Mouse (Mus musculus) MEL (cell line): ENCODE results near the gene Aes.

Experiments used
- BHLHE40 ChIP-seq: IDR thresholded peaks from 2 replicates; pipeline ENCODE4 v1.6.1; 2012; ENCODE audit warnings: low read depth, mild to moderate bottlenecking, inconsistent platforms, low read length, improper control_type of control experiment, borderline replicate concordance
- CTCF ChIP-seq, 3 experiments: IDR thresholded peaks in 2 of 3; conservative IDR thresholded peaks in 1 of 3; 2 replicates each; pipeline ENCODE4 v1.5.1; 2011 to 2012; ENCODE audit warnings: low read length in 3 of 3, low read depth in 2 of 3, mild to moderate bottlenecking in 2 of 3, improper control_type of control experiment in 1 of 3, inconsistent platforms in 1 of 3, mixed read lengths in 1 of 3, moderate library complexity in 1 of 3; ENCODE audit not compliant: control insufficient read depth in 1 of 3, insufficient read depth in 1 of 3, poor library complexity in 1 of 3, severe bottlenecking in 1 of 3
- EP300 ChIP-seq, 2 experiments: IDR thresholded peaks; 2 replicates each; pipeline ENCODE4 v1.6.1; 2011; ENCODE audit warnings: improper control_type of control experiment in 2 of 2, low read length in 2 of 2, low read depth in 1 of 2, mild to moderate bottlenecking in 1 of 2
- JUND ChIP-seq: IDR thresholded peaks from 2 replicates; pipeline ENCODE4 v1.6.1; 2011; ENCODE audit warnings: low read depth, mild to moderate bottlenecking, improper control_type of control experiment, low read length
- MEF2A ChIP-seq: IDR thresholded peaks from 2 replicates; pipeline ENCODE4 v1.6.1; 2014; ENCODE audit warnings: low read depth, mild to moderate bottlenecking, inconsistent platforms, low read length, improper control_type of control experiment; ENCODE audit not compliant: poor library complexity, insufficient replicate concordance, severe bottlenecking; ENCODE audit errors: extremely low read depth
- MXI1 ChIP-seq: IDR thresholded peaks from 2 replicates; pipeline ENCODE4 v1.6.1; 2011; ENCODE audit warnings: mild to moderate bottlenecking, low read depth, low read length, improper control_type of control experiment
- NRF1 ChIP-seq: IDR thresholded peaks from 2 replicates; pipeline ENCODE4 v1.6.1; 2014; ENCODE audit warnings: low read depth, mild to moderate bottlenecking, inconsistent platforms, low read length, improper control_type of control experiment, moderate library complexity; ENCODE audit not compliant: poor library complexity, insufficient read depth, severe bottlenecking
- POLR2A ChIP-seq, 2 experiments: IDR thresholded peaks; 2 replicates each; pipeline ENCODE4 v1.6.1; 2011 to 2012; ENCODE audit warnings: low read length in 2 of 2, mild to moderate bottlenecking in 2 of 2, control low read depth in 1 of 2, improper control_type of control experiment in 1 of 2, low read depth in 1 of 2, moderate library complexity in 1 of 2; ENCODE audit not compliant: control insufficient read depth in 1 of 2, insufficient read depth in 1 of 2, poor library complexity in 1 of 2
- RCOR1 ChIP-seq: IDR thresholded peaks from 2 replicates; pipeline ENCODE4 v1.6.1; 2012; ENCODE audit warnings: low read depth, mild to moderate bottlenecking, inconsistent platforms, low read length, improper control_type of control experiment
- TBP ChIP-seq: IDR thresholded peaks from 2 replicates; pipeline ENCODE4 v1.8.0; 2011; ENCODE audit warnings: low read depth, low read length, improper control_type of control experiment

DNA sequence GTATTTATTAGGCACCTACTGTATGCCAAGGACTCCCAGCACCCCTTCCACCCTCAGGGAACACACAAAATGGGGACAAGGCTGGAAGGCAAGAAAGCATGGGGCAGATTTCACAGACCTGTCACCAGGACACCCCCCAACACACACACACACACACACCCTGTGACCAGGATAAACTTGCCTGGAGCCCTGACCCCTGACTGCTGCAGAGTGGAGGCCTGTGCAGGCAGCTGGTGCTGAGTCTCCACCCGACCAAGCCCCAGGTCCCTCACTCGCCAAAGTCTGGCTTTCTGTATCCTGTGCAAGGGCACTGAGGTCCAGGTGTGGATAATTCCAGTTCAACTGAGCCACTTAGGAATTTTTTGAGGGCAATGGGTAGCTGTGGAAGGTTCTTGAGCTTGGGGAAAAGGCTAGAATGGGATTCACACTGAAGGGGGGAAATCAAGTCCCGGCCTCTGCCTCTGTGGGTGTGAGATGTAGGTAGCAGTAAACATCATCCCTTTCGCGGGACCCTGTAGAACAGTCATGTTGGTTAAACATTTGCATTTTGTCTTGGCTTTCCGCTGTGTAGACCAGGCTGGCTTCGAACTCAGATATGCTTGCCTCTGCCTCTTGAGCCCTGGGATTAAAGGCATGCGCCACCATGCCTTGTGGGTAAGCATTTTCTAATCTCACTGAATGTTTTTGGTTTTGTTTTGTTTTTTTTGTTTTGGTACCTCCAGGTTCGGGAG lies 10.4 kb downstream of the Aes start:
- TF ChIP-seq MEF2A: no peak
- TF ChIP-seq CTCF (IDR thresholded peaks at IDR 0.05 in 2 of 3, conservative IDR thresholded peaks at IDR 0.05 in 1 of 3; ENCODE audit: control insufficient read depth in 1 of 3, insufficient read depth in 1 of 3, low read depth in 2 of 3, low read length in 3 of 3, poor library complexity in 1 of 3, severe bottlenecking in 1 of 3): no peak
- no peak for TF ChIP-seq BHLHE40
- TF ChIP-seq NRF1: no peak
- TF ChIP-seq POLR2A (IDR thresholded peaks at IDR 0.05; ENCODE audit: control insufficient read depth in 1 of 2, insufficient read depth in 1 of 2, low read depth in 1 of 2, low read length in 2 of 2, poor library complexity in 1 of 2): no peak
- no peak for TF ChIP-seq RCOR1
- TF ChIP-seq JUND: no peak
- no peak for TF ChIP-seq TBP
- no peak for TF ChIP-seq EP300 (IDR thresholded peaks at IDR 0.05; ENCODE audit: low read depth in 1 of 2, low read length in 2 of 2)
- TF ChIP-seq MXI1: no peak
